Mouse (Mus musculus) heart, adult 8-10 months (tissue): ENCODE measurements around the gene Olfr444. TPM values are rescaled to one million over a fixed set of nuclear protein-coding genes. Genes with fewer than 3 reads are reported as not detected.

ENCODE experiments used
- DNase-seq: peaks from one replicate; pipeline ENCODE4 v3.0.0; 2022; ENCODE audit warnings: low spot score
- total RNA-seq, 4 experiments: library from RNA; stranded (reverse); gene quantifications; 2 replicates each; pipeline ENCODE4 v1.2.4; 2022

Gene Olfr444
- total RNA-seq: not detected

GRCm38 (mm10) chr6:42948767-42949166 is at the start of gene Olfr444:
Gene Olfr444, plus strand, starts transcription at chr6:42949067.
- no peak for DNase-seq

GRCm38 (mm10) chr6:42900345-42900744 is 48.5 kb upstream of the Olfr444 start:
- DNase-seq: no peak

GRCm38 (mm10) chr6:42908578-42908977 is 40.3 kb upstream of the Olfr444 start, which contains the start of gene Olfr447:
Gene Olfr447, plus strand, starts transcription at chr6:42908878.
- DNase-seq: no peak

- DNase-seq: no peak
These were observed 27.8 kb upstream of the Olfr444 start, which contains the start of gene Olfr446 for GRCm38 (mm10) chr6:42921077-42921476. Gene Olfr446, plus strand, starts transcription at chr6:42921377.

GRCm38 (mm10) chr6:42980377-42980776 is 31.5 kb downstream of the Olfr444 start:
- DNase-seq: no peak

Other genes starting within 250 kb of the Olfr444 start
- gene Tcaf1, start 239.0 kb upstream of the Olfr444 start, total RNA-seq: 10 to 100 TPM in 1 of 4 experiments, 1 to 10 TPM in 3; 8.0 to 10.5 (median 9.3) TPM
- gene Olfr453, start 209.7 kb upstream of the Olfr444 start, total RNA-seq: not detected
- not detected for gene Olfr38, start 192.7 kb upstream of the Olfr444 start, total RNA-seq
- not detected for gene Olfr452, start 164.0 kb upstream of the Olfr444 start, total RNA-seq
- gene Olfr450, start 137.1 kb upstream of the Olfr444 start, total RNA-seq: not detected
- not detected for gene Olfr449, start 114.7 kb upstream of the Olfr444 start, total RNA-seq
- gene Olfr448, start 58.6 kb upstream of the Olfr444 start, total RNA-seq: not detected
- gene Olfr447, start 40.2 kb upstream of the Olfr444 start, total RNA-seq: not detected
- gene Olfr446, start 27.7 kb upstream of the Olfr444 start, total RNA-seq: not detected
- gene Olfr441, start 157.3 kb downstream of the Olfr444 start, total RNA-seq: not detected
- gene Olfr237-ps1, start 197.5 kb downstream of the Olfr444 start, total RNA-seq: not detected
- gene Olfr437, start 214.2 kb downstream of the Olfr444 start, total RNA-seq: not detected
- gene Olfr13, start 223.1 kb downstream of the Olfr444 start, total RNA-seq: not detected
- not detected for gene Olfr435, start 248.1 kb downstream of the Olfr444 start, total RNA-seq